Mouse (Mus musculus) hematopoietic stem cell, adult 5-6 weeks (primary cell): ENCODE measurements around the gene Arl2. TPM values are rescaled to one million over a fixed set of nuclear protein-coding genes. Genes with fewer than 3 reads are reported as not detected.
"Not testable (repeated sequence)": the region's sequence is repeated elsewhere in the genome, so short reads cannot be mapped to it uniquely, and the experiment has no call there.

Experiments used
- ATAC-seq, 2 experiments: fragments of 125-278 bp in 1 of 2; replicated peaks in 1 of 2; 2 replicates each; pipeline ENCODE4 v1.8.0; 2016 to 2017; ENCODE audit warnings: inconsistent platforms in 2 of 2, mild to moderate bottlenecking in 2 of 2, moderate number of reproducible peaks in 2 of 2, low read depth in 1 of 2, moderate TSS enrichment in 1 of 2; ENCODE audit not compliant: low FRiP score in 2 of 2, poor library complexity in 2 of 2, severe bottlenecking in 2 of 2, insufficient read depth in 1 of 2, low TSS enrichment in 1 of 2
- total RNA-seq: library from RNA; stranded (forward); fragments of 172-1452, 232-1000 nt; gene quantifications from 2 replicates; pipeline ENCODE4 v1.2.3, GENCODE M21; 2017

Gene Arl2
- total RNA-seq, 1 experiment from 2014 or later = 37.0 TPM

GRCm38 (mm10) chr19:6132171-6132827, 9.0 kb downstream of the Arl2 start:
- ATAC-seq = no peak

GRCm38 (mm10) chr19:6130414-6131128, 10.8 kb downstream of the Arl2 start:
- ATAC-seq = not testable (repeated sequence)

- ATAC-seq = peak; percentile 96 to 97
Observed at GRCm38 (mm10) chr19:6127760-6128341, 13.5 kb downstream of the Arl2 start, which contains the start of gene Snx15. TSS of gene Snx15 (minus strand) at chr19:6128304.

- no peak for ATAC-seq
Observed at GRCm38 (mm10) chr19:6126789-6127580, 14.4 kb downstream of the Arl2 start.

- ATAC-seq = no peak
Observed at GRCm38 (mm10) chr19:6126289-6126688, 15.1 kb downstream of the Arl2 start.

- no peak for ATAC-seq
Observed at GRCm38 (mm10) chr19:6124898-6125297, 16.4 kb downstream of the Arl2 start.

DNA sequence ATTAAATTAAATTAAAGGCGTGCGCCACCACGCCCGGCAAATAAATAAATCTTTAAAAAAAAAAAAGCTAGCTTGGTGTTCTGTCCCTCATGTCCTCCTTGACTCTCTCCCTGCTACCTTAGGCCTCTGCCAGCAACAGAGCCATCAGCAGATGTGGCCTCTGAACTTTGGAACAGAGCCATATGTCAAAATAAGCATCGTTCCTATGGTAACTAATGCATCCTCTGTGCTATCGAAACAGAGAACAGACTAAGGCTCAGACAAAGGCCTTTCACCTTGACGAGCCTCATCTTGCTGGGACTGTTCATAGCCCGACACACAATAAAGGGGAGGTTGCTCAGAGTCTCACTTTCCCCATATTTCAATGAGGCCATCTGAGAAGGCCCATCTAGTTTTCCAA, 18.0 kb downstream of the Arl2 start:
- ATAC-seq = no peak

DNA sequence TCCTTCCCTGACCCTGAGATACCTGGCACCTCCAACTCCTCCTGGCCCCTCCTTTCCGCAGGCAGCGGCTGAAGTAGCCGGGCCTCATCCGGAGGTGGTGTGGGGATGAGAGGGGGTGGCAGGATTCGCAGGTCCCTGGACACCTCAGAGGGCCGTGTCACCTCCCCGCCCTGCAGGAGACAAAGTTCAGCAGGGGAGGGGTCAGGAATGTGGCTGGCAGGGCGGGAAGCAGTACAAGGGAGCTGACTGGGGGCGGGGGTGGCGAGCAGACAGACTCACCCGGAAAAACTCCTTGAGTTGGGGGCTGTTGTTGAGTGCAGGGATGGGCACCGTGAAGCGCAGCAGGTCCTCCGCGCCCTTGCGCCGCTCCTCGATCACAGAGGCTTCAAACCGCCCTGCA, 19.6 kb downstream of the Arl2 start:
- ATAC-seq = no peak

DNA sequence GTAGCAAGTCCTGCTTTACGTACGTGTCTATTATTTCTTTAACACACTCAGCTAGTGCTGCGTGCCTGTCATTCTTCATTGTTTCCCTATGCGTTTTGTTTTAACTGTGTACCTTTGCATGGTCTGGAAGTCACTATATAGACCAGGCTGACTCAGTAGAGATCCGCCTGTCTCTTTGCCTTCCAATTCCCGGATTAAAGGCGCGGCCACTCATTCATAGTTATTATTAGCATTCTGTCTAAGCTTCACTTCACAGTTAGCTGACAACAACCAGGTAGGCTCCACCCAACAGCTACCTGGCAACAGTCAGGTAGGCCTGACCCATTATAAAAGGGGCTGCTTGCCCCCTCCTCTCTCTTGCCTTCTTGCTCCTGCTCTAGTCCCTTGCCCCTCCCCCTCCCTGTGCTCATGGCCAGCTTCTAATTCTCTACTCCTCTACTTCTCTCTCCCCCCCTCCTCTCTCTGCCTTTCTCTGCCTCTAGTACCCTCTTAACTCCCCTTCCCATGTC, 22.6 kb downstream of the Arl2 start:
- 0 out of 4 replicates have a peak, but pooled peaks of 1 of the 2 experiments have one; percentile 3 for ATAC-seq

DNA sequence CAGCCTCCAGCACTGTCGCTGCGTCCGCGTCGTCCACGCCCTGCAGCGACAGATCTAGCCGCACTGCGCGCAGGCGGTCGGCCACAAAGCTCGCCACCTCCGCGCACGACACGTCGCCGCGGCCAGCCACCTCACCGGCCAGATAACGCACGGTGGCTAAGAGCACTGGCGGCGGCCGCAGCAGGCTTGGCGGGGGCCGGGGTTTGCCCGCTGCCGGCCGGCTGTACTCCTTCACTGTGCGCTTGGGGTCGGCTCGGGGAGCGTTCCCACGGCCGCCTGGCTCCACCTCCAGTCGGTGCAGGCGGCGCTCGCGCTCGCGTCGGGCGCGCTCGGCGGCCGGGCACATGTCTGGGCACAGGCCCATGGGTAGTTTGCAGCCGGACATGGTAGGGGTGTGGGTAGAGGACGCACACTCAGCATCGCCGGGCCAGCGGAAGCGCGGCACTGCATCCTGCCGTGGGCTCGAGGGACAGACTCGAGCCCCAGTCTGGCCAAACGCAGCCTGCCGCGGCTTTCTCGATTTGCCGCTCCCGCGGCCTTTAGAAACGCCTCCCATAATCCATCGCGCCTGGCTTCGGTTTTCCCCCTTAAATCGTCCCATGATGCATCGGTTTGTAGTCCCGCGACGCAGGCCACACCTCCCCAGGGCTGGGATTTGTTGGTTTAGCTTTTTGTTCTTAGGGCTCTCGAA, 23.2 kb downstream of the Arl2 start, which contains the start of gene Sac3d1:
Gene Sac3d1, minus strand, starts transcription at position 665 of the 691 bp plus-strand sequence.
- peak; percentile 86 to 92 for ATAC-seq

DNA sequence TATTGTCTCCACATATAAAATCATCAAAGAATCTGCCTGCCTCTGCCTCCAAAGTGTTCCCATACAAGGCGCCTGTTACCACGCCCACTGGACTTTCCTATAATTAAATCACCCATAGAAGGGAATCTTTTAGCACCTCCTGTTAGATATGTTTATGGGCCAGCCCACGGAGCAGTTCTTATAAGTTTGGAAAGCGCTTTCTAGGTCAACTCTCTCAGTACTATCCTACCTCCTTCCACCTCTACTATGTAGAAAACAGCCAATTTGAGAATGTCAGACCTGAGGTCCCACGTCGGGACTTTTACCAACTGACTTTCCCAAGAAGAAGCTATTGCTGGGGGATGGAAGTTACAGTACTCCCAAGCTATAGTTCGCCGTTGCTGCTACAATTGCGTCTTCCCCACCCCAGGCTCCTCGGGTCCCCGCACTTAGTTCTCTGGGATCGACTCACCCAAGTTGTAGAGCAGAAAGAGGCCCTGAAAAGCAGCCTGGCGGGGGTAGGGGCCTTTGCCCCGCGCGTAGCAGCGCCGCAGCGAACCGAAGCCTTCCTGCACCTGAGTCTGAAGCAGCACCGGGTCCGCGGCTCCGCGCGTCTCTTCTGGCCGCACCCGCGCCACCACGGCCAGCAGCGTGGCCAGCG, 23.9 kb downstream of the Arl2 start:
- ATAC-seq = no peak

DNA sequence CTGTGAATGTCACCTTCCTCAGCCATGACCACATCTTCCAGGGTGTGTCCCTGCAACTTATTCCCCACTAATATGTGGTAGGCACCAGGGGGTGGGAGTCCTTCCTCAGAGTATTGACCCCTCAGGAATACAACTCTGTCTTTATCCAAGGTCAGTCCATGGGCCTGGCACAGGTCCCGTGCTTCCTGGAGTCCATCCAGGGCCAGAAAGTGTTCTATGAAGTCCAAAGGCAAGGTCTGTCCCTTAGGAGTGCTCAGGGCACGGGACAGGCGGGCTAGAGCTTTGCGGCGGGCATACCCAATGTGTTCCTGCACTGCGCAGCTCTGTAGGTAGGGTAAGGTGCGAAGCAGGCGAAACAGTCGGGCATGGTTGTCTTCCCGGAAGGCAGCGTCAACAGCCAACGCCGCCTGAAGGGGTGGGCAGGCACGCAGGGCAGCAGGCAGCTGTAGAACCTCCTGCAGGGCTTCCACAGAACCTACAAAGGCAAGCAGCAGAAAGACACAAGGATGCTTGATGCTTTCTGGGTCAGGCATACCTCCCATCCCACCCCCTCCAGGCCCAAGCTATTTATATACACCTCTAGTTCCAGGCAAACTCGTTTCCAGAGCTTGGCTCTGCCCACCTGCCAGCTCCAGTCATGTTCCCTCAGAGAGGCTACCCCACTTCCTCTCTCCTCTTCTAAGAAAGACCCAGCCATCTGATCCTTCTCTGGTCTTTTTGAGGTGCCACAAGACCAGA, 25.1 kb downstream of the Arl2 start:
- no peak for ATAC-seq

DNA sequence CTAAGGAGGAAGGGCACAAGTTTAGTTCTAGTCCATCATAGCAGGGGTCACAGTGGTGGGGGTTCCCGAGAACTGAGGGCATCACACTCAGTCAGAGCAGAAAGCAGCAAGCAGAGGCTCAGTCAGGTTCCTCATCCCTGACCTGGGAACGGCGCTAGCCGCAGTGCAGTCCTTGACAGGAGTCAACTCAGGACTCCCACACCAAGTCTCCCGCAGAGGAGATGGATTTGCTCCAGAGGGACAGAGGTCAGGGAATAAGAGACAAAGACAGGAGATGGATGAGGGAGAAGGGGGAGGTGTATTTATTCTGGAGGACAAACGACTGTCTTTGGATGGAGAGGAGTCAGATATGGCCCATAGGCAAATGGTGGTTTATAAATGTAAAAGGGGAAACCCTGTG, 28.2 kb downstream of the Arl2 start:
- ATAC-seq = no peak

DNA sequence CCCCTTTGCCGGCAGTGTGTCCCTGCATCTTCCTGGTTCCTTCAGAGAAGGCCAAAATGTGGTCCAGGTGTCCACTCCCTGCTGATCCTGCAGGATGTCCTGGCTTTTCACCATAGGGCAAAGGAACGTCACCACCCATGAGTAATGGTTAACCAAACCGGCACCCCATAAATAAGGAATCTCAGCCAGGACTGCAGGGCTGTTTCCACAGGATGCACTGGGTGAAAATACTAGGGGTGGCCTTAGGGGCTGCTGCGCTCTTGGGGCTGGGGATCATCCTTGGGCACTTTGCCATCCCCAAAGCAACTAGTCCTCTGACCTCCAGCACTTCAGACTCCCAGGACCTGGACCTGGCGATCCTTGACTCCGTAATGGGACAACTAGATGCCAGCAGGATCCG, 35.8 kb downstream of the Arl2 start, which contains the start of gene Naaladl1:
Gene Naaladl1, plus strand, starts transcription at position 197 of the 400 bp plus-strand sequence.
- ATAC-seq = no peak

- ATAC-seq = no peak
Observed at GRCm38 (mm10) chr19:6104476-6104875, 36.9 kb downstream of the Arl2 start.
